In genomic region chr7:74368256-74368980, GRCm38 (mm10) we compare ENCODE assay signal across 16 mouse cellular contexts.
DNase-seq lines count a peak whose midpoint lies in the region; ATAC-seq and TF ChIP-seq lines count a peak whose summit lies in the region.
"Had no signal": no experiment of that assay in that cellular context is flagged by ENCODE, and none has a peak within 500 bp of the region (broad histone marks: within the 10 kb centered on the region; RNA-seq: fewer than 3 reads in every experiment).

No protein-coding gene starts in this region.

- 86% methylated on average over 11 of the region's 11 CpGs for WGBS in midbrain, postnatal 0 days
- 89% methylated on average over 11 of the region's 11 CpGs for WGBS in midbrain, embryonic 11.5 days
- 66% methylated on average over 11 of the region's 11 CpGs for WGBS in stomach, embryonic 16.5 days

- no peaks in the 10 kb centered on the region for H3K27me3 ChIP-seq in midbrain, postnatal 0 days (ENCODE audit: insufficient read depth, low read length)
- no peaks in the 10 kb centered on the region for H3K27me3 ChIP-seq in midbrain, embryonic 11.5 days (ENCODE audit: control insufficient read depth, insufficient read depth, low read length)
- H3K27me3 ChIP-seq in stomach, embryonic 16.5 days (ENCODE audit: control insufficient read depth, insufficient read depth, low read length) = no peaks in the 10 kb centered on the region
- H3K27me3 ChIP-seq: forebrain, embryonic 15.5 days had no signal

- H3K9ac ChIP-seq in midbrain, postnatal 0 days (replicated peaks; ENCODE audit: low read length, poor library complexity, severe bottlenecking) = no peak overlapping the region
- no peak overlapping the region for H3K9ac ChIP-seq in midbrain, embryonic 11.5 days (ENCODE audit: low read length)
- no peak overlapping the region for H3K9ac ChIP-seq in stomach, embryonic 16.5 days (ENCODE audit: low read length)
- H3K9ac ChIP-seq: forebrain, embryonic 15.5 days; hindbrain, embryonic 14.5 days had no signal

- DNase-seq in kidney, adult 9 months = peak; percentile 13
- no peak for DNase-seq in kidney, postnatal 25 days
- no peak for DNase-seq in midbrain, postnatal 0 days (ENCODE audit: low spot score)
- DNase-seq in midbrain, embryonic 11.5 days (ENCODE audit: low spot score, missing footprints) = no peak
- DNase-seq in R1 (ENCODE audit: low read depth, low spot score) = peak; percentile 28
- DNase-seq in left cerebral cortex, postnatal 25 days (ENCODE audit: low spot score in 2 of 2) = no peak
- DNase-seq: adrenal gland, postnatal 10 days; gastrocnemius, postnatal 10 days; heart, postnatal 10 days; kidney, adult 8-10 months; lung, postnatal 14 days; midbrain, embryonic 14.5 days; right cerebral cortex, postnatal 14 days had no signal

- no peaks in the 10 kb centered on the region for H3K36me3 ChIP-seq in midbrain, postnatal 0 days (ENCODE audit: insufficient read depth, low read length)
- no peaks in the 10 kb centered on the region for H3K36me3 ChIP-seq in midbrain, embryonic 11.5 days (ENCODE audit: control insufficient read depth, insufficient read depth, low read length)
- no peaks in the 10 kb centered on the region for H3K36me3 ChIP-seq in stomach, embryonic 16.5 days (ENCODE audit: control insufficient read depth, insufficient read depth, low read length)
- H3K36me3 ChIP-seq: forebrain, embryonic 15.5 days had no signal

- H3K9me3 ChIP-seq in midbrain, postnatal 0 days (ENCODE audit: low read length) = no peaks in the 10 kb centered on the region
- H3K9me3 ChIP-seq in midbrain, embryonic 11.5 days (ENCODE audit: control insufficient read depth, low read length) = no peaks in the 10 kb centered on the region
- H3K9me3 ChIP-seq in stomach, embryonic 16.5 days (replicated peaks; ENCODE audit: control insufficient read depth, low read length) = no peaks in the 10 kb centered on the region
- H3K9me3 ChIP-seq: forebrain, embryonic 15.5 days had no signal

- no peak overlapping the region for H3K4me2 ChIP-seq in midbrain, postnatal 0 days (ENCODE audit: low read depth, low read length, poor library complexity, severe bottlenecking)
- H3K4me2 ChIP-seq in midbrain, embryonic 11.5 days = no peak overlapping the region
- no peak overlapping the region for H3K4me2 ChIP-seq in stomach, embryonic 16.5 days (ENCODE audit: low read depth, low read length)
- H3K4me2 ChIP-seq: forebrain, embryonic 15.5 days had no signal

- TF ChIP-seq CTCF in midbrain, postnatal 0 days (IDR thresholded peaks at IDR 0.05) = peak; percentile 52

- no peak for ATAC-seq in midbrain, postnatal 0 days (ENCODE audit: low FRiP score)
- no peak for ATAC-seq in midbrain, embryonic 11.5 days (ENCODE audit: low FRiP score)
- peak; percentile 59; the same call in 1 of the 2 replicates for ATAC-seq in stomach, embryonic 16.5 days (ENCODE audit: insufficient read depth, low FRiP score)
- ATAC-seq: forebrain, embryonic 15.5 days had no signal

- H3K4me3 ChIP-seq in midbrain, postnatal 0 days (ENCODE audit: low read depth, low read length) = no peak overlapping the region
- no peak overlapping the region for H3K4me3 ChIP-seq in midbrain, embryonic 11.5 days (ENCODE audit: low read depth, low read length)
- H3K4me3 ChIP-seq in stomach, embryonic 16.5 days (replicated peaks; ENCODE audit: low read length) = no peak overlapping the region
- H3K4me3 ChIP-seq: forebrain, embryonic 15.5 days had no signal

- intact Hi-C loops in left cerebral cortex, postnatal 25 days (cut with DNase I) = loop anchor here (5.0 kb wide), 1 partner anchor 999 kb away; no protein-coding TSS in a partner anchor

- peaks cover 10% of the 10 kb centered on the region; the same call in 1 of the 2 replicates for H3K4me1 ChIP-seq in midbrain, postnatal 0 days (ENCODE audit: insufficient read depth, low read length)
- H3K4me1 ChIP-seq in midbrain, embryonic 11.5 days (ENCODE audit: control insufficient read depth, insufficient read depth, low read length) = peaks cover 19% of the 10 kb centered on the region
- peaks cover 5% of the 10 kb centered on the region for H3K4me1 ChIP-seq in stomach, embryonic 16.5 days (ENCODE audit: control insufficient read depth, insufficient read depth, low read length)

- no peak overlapping the region for H3K27ac ChIP-seq in midbrain, postnatal 0 days (ENCODE audit: low read depth, low read length)
- H3K27ac ChIP-seq in midbrain, embryonic 11.5 days (ENCODE audit: low read depth, low read length) = no peak overlapping the region
- H3K27ac ChIP-seq in stomach, embryonic 16.5 days (ENCODE audit: low read length) = no peak overlapping the region
- H3K27ac ChIP-seq: forebrain, embryonic 15.5 days; hindbrain, embryonic 14.5 days had no signal

Comparison
In these comparisons a context has a peak if more than half of its experiments do, and no peak if none do; other contexts are left out.
1. DNase-seq: peak in kidney, adult 9 months (single experiment) and R1 (single experiment); none in kidney, postnatal 25 days (0 of 2), midbrain, postnatal 0 days (single experiment), midbrain, embryonic 11.5 days (single experiment) and left cerebral cortex, postnatal 25 days (0 of 2).